Mouse (Mus musculus) lung, embryonic 16.5 days (tissue): Measurements from ENCODE around the gene Grk6. TPM values are rescaled to one million over a fixed set of nuclear protein-coding genes. Genes with fewer than 3 reads are reported as not detected.
A peak's percentile ranks its signal among the peaks of the same experiment; 100 is the strongest.

ENCODE experiments used
- ATAC-seq: fragments of 200-750 bp; cut with Nextera tagmentation; 2 replicates; pipeline ENCODE4 v1.8.0; 2017; ENCODE audit warnings: low read depth, mild to moderate bottlenecking, moderate library complexity
- H3K27ac ChIP-seq: fragments of 300-500 bp; sonication (generic); 2 replicates; pipeline ENCODE4 v1.5.1; 2014; ENCODE audit warnings: mild to moderate bottlenecking, control low read depth, low read length
- H3K27me3 ChIP-seq: fragments of 300-500 bp; sonication (generic); 2 replicates; pipeline ENCODE4 v1.6.1; 2014; ENCODE audit warnings: low read depth, low read length, mixed read lengths; ENCODE audit not compliant: control insufficient read depth, insufficient read depth
- H3K36me3 ChIP-seq: fragments of 300-500 bp; sonication (generic); 2 replicates; pipeline ENCODE4 v1.6.1; 2014; ENCODE audit warnings: low read length; ENCODE audit not compliant: control insufficient read depth, insufficient read depth
- H3K4me1 ChIP-seq: fragments of 300-500 bp; sonication (generic); replicated peaks from 2 replicates; pipeline ENCODE4 v1.6.1; 2014; ENCODE audit warnings: low read length, mixed read lengths; ENCODE audit not compliant: control insufficient read depth, insufficient read depth
- H3K4me2 ChIP-seq: fragments of 300-500 bp; sonication (generic); 2 replicates; pipeline ENCODE4 v1.6.1; 2014; ENCODE audit warnings: low read depth, low read length, control low read depth
- H3K4me3 ChIP-seq: fragments of 300-500 bp; sonication (generic); 2 replicates; pipeline ENCODE4 v1.5.1; 2014; ENCODE audit warnings: mild to moderate bottlenecking, low read length, control low read depth
- H3K9ac ChIP-seq: fragments of 300-500 bp; sonication (generic); 2 replicates; pipeline ENCODE4 v1.6.1; 2014; ENCODE audit warnings: low read length, control low read depth
- H3K9me3 ChIP-seq: fragments of 300-500 bp; sonication (generic); 2 replicates; pipeline ENCODE4 v1.6.1; 2016; ENCODE audit warnings: low read length; ENCODE audit not compliant: control insufficient read depth
- WGBS: fragments of 180-500 bp; shearing (Covaris S2); extraction: QIAGEN DNeasy Blood & Tissue Kit; methylation state at CpG from one replicate; pipeline ENCODE4 v1.1.7; 2014; 5-methylcytosine and 5-hydroxymethylcytosine counted together
- polyA plus RNA-seq: library from polyadenylated mRNA; unstranded; fragments of >200 nt; fragmentation: Nextera tagmentation; extraction: Ambion mirVana; gene quantifications from 2 replicates; pipeline ENCODE4 v1.2.1, GENCODE M21; 2015

The Grk6 gene
- polyA plus RNA-seq, 1 experiment from 2014 or later = 15.5 TPM

GRCm38 (mm10) chr13:55476256-55476655 is 31.4 kb downstream of the Grk6 start:
- no peak overlapping the region for H3K27ac ChIP-seq
- peaks cover 23% of the 10 kb centered on the region for H3K36me3 ChIP-seq
- 92% methylated on average over 8 of the region's 8 CpGs for WGBS
- no peak overlapping the region for H3K4me3 ChIP-seq
- no peaks in the 10 kb centered on the region; the same call in 1 of the 2 replicates for H3K27me3 ChIP-seq
- no peaks in the 10 kb centered on the region for H3K9me3 ChIP-seq
- peaks cover 8% of the 10 kb centered on the region for H3K4me1 ChIP-seq
- no peak overlapping the region for H3K4me2 ChIP-seq
- H3K9ac ChIP-seq = no peak overlapping the region
- ATAC-seq = no peak

GRCm38 (mm10) chr13:55477492-55477891 is 32.6 kb downstream of the Grk6 start:
- Histone ChIP-seq H3K27ac (no peak overlapping the region), H3K9ac (no peak overlapping the region), H3K4me3 (no peak overlapping the region), H3K36me3 (peaks cover 32% of the 10 kb centered on the region), H3K9me3 (no peaks in the 10 kb centered on the region), H3K4me1 (peaks cover 4% of the 10 kb centered on the region; the same call in 1 of the 2 replicates), H3K4me2 (no peak overlapping the region), H3K27me3 (no peaks in the 10 kb centered on the region; the same call in 1 of the 2 replicates)
- 66% methylated on average over 16 of the region's 16 CpGs for WGBS
- ATAC-seq = no peak

- WGBS = 52% methylated on average over 5 of the region's 5 CpGs
- Histone ChIP-seq H3K27me3 (no peaks in the 10 kb centered on the region; the same call in 1 of the 2 replicates), H3K36me3 (peaks cover 32% of the 10 kb centered on the region)
These were observed 33.2 kb downstream of the Grk6 start for GRCm38 (mm10) chr13:55478036-55478435.

GRCm38 (mm10) chr13:55479008-55479407 is 34.1 kb downstream of the Grk6 start:
- Histone ChIP-seq H3K36me3 (peaks cover 32% of the 10 kb centered on the region), H3K9me3 (no peaks in the 10 kb centered on the region), H3K27ac (no peak overlapping the region), H3K4me2 (no peak overlapping the region), H3K4me3 (no peak overlapping the region), H3K9ac (no peak overlapping the region), H3K4me1 (peaks cover 13% of the 10 kb centered on the region), H3K27me3 (no peaks in the 10 kb centered on the region; the same call in 1 of the 2 replicates)
- 68% methylated on average over 7 of the region's 7 CpGs for WGBS
- no peak for ATAC-seq

More at GRCm38 (mm10) chr13:55478036-55478435, 33.2 kb downstream of the Grk6 start:
- Histone ChIP-seq H3K4me1 (peaks cover 6% of the 10 kb centered on the region; the same call in 1 of the 2 replicates), H3K9ac (no peak overlapping the region), H3K4me2 (no peak overlapping the region), H3K9me3 (no peaks in the 10 kb centered on the region), H3K4me3 (no peak overlapping the region), H3K27ac (no peak overlapping the region)
- no peak for ATAC-seq

GRCm38 (mm10) chr13:55479929-55480328 is 35.1 kb downstream of the Grk6 start:
- H3K27me3 ChIP-seq = no peaks in the 10 kb centered on the region; the same call in 1 of the 2 replicates
- H3K9me3 ChIP-seq = no peaks in the 10 kb centered on the region
- ATAC-seq = no peak
- no peak overlapping the region for H3K4me2 ChIP-seq
- no peak overlapping the region for H3K4me3 ChIP-seq
- H3K4me1 ChIP-seq = peaks cover 20% of the 10 kb centered on the region
- H3K9ac ChIP-seq = no peak overlapping the region
- H3K27ac ChIP-seq = no peak overlapping the region
- peaks cover 32% of the 10 kb centered on the region for H3K36me3 ChIP-seq

- H3K9me3 ChIP-seq = no peaks in the 10 kb centered on the region
- no peak overlapping the region for H3K4me2 ChIP-seq
- H3K36me3 ChIP-seq = peaks cover 22% of the 10 kb centered on the region
- peaks cover 42% of the 10 kb centered on the region for H3K4me1 ChIP-seq
- H3K27me3 ChIP-seq = no peaks in the 10 kb centered on the region; the same call in 1 of the 2 replicates
- 0 out of 2 replicates have a peak overlapping the region, but pooled peaks have one; percentile 17 for H3K9ac ChIP-seq
- no peak overlapping the region for H3K4me3 ChIP-seq
- 0 out of 2 replicates have a peak, but pooled peaks have one; percentile 29 for ATAC-seq
- 54% methylated on average over 7 of the region's 7 CpGs for WGBS
- no peak overlapping the region for H3K27ac ChIP-seq
These were observed 37.7 kb downstream of the Grk6 start for GRCm38 (mm10) chr13:55482542-55482941.

GRCm38 (mm10) chr13:55483071-55483470 is 38.2 kb downstream of the Grk6 start:
- Histone ChIP-seq H3K4me3 (no peak overlapping the region), H3K4me2 (no peak overlapping the region), H3K4me1 (peaks cover 43% of the 10 kb centered on the region), H3K9me3 (no peaks in the 10 kb centered on the region), H3K27me3 (no peaks in the 10 kb centered on the region; the same call in 1 of the 2 replicates), H3K36me3 (peaks cover 22% of the 10 kb centered on the region), H3K27ac (no peak overlapping the region), H3K9ac (peak overlapping the region; percentile 9; the same call in 1 of the 2 replicates)
- 18% methylated on average over 9 of the region's 9 CpGs for WGBS
- no peak for ATAC-seq

- ATAC-seq = no peak
- no peak overlapping the region for H3K4me3 ChIP-seq
- H3K27ac ChIP-seq = no peak overlapping the region
- peaks cover 22% of the 10 kb centered on the region for H3K36me3 ChIP-seq
- no peaks in the 10 kb centered on the region for H3K9me3 ChIP-seq
- no peak overlapping the region for H3K4me2 ChIP-seq
- H3K4me1 ChIP-seq = peaks cover 44% of the 10 kb centered on the region
- H3K9ac ChIP-seq = no peak overlapping the region; the same call in 1 of the 2 replicates
- WGBS = 50% methylated on average over 15 of the region's 15 CpGs
- no peaks in the 10 kb centered on the region; the same call in 1 of the 2 replicates for H3K27me3 ChIP-seq
These were observed 38.7 kb downstream of the Grk6 start for GRCm38 (mm10) chr13:55483593-55483992.

GRCm38 (mm10) chr13:55484520-55485088 is 39.7 kb downstream of the Grk6 start:
- H3K36me3 ChIP-seq = peaks cover 22% of the 10 kb centered on the region
- ATAC-seq = no peak
- WGBS = 50% methylated on average over 7 of the region's 7 CpGs
- no peaks in the 10 kb centered on the region; the same call in 1 of the 2 replicates for H3K27me3 ChIP-seq
- no peaks in the 10 kb centered on the region for H3K9me3 ChIP-seq
- H3K4me1 ChIP-seq = peaks cover 44% of the 10 kb centered on the region
- H3K9ac ChIP-seq = no peak overlapping the region
- H3K4me2 ChIP-seq = no peak overlapping the region
- no peak overlapping the region; the same call in 1 of the 2 replicates for H3K27ac ChIP-seq
- no peak overlapping the region for H3K4me3 ChIP-seq
